Mouse (Mus musculus) adrenal gland, adult 8-10 months (tissue): Measurements from ENCODE around the gene Olfr1058. TPM values are rescaled to one million over a fixed set of nuclear protein-coding genes. Genes with fewer than 3 reads are reported as not detected.
"Not testable (repeated sequence)": the region's sequence is repeated elsewhere in the genome, so short reads cannot be mapped to it uniquely, and the experiment has no call there.

Experiments used
- DNase-seq: peaks from one replicate; pipeline ENCODE4 v3.0.0; 2022
- total RNA-seq, 4 experiments: library from RNA; stranded (reverse); gene quantifications; 2 replicates each; pipeline ENCODE4 v1.2.4; 2022

Olfr1058 gene
- not detected for total RNA-seq

DNA sequence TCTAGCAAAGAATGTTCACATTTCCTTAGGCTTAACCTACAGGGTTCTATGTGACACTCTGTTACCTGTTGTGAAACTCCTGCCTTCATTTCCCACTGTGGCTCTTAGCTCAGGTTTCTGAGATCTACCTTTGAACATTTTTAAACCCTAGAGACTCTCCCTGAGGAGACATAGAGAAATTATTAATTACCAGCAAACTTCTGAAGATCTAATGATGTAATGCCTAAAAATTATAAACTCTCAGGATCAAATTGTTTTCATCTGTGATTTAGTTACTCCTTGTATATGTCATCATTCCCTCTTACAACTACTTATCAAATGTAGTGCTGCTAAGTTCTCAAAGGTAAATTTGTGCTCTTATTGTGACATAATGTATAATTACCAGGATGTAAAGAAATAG is at the start of gene Olfr1058:
Olfr1058 (minus strand) TSS at position 101 of the 400 bp plus-strand sequence.
- not testable (repeated sequence) for DNase-seq

DNA sequence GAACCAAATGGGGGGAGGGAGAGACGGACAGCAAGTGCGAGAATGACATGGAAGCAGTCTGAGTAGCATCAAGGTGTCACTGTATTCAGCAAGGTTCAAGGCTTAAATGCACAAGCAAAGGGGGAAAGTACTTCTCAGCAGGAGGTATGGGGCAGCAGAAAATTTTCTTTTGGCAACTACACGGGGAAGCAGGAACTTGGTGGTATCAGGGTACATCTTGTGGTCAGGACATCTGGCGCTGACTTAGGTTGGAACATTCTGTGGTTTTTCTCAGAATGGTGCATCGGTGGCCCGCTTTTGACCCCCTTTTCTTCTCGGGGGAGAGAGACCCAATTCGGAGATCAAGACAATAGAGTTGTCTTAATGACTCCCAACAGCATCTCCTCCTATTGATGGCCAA is 40.1 kb upstream of the Olfr1058 start:
- DNase-seq = not testable (repeated sequence)

DNA sequence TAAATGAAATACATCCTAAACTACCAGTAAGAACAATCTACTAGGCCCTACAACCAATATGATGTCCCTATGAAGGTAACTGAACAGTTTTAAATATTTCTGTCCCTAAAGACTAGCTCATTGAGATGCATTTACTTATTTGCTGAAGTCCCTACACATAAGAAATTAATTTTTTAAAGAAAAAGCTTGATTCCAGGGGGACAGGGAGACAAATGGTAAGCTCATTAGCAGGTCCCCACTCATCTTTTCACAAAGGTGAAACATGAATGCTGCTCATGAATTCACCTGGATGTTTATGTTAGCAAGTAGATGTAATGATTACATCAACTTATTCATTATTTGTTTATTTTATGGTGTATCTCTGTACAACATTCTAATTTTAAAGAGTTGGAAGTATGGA is 38.3 kb upstream of the Olfr1058 start, which contains the start of gene Olfr1062:
Olfr1062 (minus strand) TSS at position 101 of the 400 bp plus-strand sequence.
- not testable (repeated sequence) for DNase-seq

GRCm38 (mm10) chr2:86413950-86414349 is 25.6 kb upstream of the Olfr1058 start, which contains the start of gene Olfr1061:
Gene Olfr1061 (minus strand): TSS chr2:86414050.
- DNase-seq = no peak

GRCm38 (mm10) chr2:86395114-86395513 is 6.8 kb upstream of the Olfr1058 start:
- no peak for DNase-seq

- no peak for DNase-seq
These were observed 10.1 kb downstream of the Olfr1058 start, which contains the start of gene Olfr1057 for GRCm38 (mm10) chr2:86378293-86378692. Gene Olfr1057 (minus strand): TSS chr2:86378393.

DNA sequence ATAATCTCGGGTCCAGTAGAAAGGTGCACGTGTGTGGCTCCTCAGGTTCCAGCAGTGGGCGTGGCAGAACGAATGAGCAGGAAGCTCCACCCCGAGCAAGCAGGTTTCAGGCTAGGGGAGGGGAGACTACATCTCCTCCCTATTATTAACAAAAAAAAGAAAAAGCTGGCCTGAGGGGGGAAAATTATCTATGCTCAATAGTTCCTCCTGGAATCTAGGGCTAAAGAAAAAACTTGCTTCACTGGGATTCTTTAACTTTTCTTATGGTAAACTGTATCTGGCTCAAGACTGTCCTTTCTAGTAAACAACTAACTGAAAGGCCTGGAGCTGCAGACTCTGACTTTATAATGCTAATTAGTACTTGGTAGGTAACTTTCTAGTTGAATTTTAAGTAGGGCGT is 22.0 kb downstream of the Olfr1058 start:
- DNase-seq = not testable (repeated sequence)

DNA sequence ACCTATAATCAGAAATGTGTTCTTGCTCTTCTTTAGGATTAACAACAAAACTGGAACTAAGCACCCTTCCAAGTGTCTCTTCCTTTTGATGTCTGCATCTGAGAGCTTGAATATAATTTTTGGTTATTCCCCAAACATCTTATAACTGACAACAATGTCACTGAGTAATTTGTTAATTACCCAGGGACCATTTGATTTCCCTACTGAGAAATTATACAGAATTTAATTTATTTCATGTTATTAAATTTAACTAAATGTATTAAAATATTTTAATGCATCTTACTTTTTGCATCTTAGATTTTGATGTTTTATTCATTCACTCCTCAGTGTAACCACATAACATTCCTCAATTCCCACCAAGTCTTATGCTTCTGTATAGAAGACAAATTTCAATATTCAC is 26.0 kb downstream of the Olfr1058 start, which contains the start of gene Olfr1056:
Olfr1056 (minus strand) TSS at position 101 of the 400 bp plus-strand sequence.
- no peak for DNase-seq

DNA sequence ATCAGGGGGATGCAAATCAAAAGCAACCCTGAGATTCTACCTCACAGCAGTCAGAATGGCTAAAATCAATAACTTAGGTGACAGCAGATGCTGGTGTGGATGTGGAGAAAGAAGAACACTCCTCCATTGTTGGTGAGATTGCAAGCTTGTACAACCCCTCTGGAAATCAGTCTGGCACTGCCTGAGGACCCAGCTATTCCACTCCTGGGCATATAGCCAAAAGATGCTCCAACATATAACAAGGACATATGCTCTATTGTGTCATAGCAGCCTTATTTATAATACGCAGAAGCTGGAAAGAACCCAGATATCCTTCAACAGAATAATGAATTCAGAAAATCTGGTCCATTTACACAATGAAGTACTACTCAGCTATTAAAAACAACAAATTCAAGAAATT is 36.6 kb downstream of the Olfr1058 start:
- not testable (repeated sequence) for DNase-seq

DNA sequence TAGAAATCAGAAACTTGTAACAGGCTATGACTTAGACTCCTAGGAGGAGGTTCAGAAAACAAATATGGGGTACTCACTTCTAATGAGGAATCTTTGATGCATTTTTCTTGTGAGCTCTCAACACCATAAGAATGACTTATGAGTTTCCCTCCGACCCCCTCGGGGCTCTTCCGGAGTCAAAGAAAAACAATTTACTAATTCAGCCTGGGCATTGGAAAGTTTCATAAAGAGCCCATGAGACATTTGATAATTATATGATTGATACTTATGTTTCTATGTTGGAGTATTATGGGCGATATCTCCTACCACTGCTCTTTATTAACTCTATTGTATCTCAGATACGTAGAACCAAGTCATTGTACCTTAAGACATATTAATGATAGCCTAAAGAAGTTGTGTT is 38.2 kb downstream of the Olfr1058 start, which contains the start of gene Olfr1055:
Olfr1055 (minus strand) TSS at position 101 of the 400 bp plus-strand sequence.
- no peak for DNase-seq

DNA sequence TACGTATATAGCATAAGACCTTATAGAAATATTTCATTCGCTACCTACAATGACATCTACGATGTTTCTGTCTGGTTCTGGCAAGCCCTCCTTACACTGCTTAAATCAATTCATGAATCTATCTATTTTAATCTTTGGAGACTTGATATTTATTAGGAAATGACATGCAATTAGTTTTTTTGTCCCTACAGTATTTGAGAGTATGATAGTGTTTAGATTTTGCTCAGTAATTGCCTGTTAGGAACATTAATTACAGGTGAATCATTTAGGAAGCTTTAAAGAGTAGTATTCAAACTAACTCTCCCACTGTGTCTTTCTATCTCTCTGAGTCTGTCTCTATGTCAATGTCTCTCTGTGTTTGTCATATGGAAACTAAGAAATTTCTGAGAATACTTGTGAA is 53.0 kb downstream of the Olfr1058 start, which contains the start of gene Olfr1054:
Olfr1054 (minus strand) TSS at position 101 of the 400 bp plus-strand sequence.
- no peak for DNase-seq

Other genes with a start within 250 kb of the Olfr1058 start
- not detected for gene Olfr1040, start 241.8 kb downstream of the Olfr1058 start, total RNA-seq
- not detected for gene Olfr1042, start 226.7 kb downstream of the Olfr1058 start, total RNA-seq
- not detected for gene Olfr1043, start 221.0 kb downstream of the Olfr1058 start, total RNA-seq
- gene Olfr1044, start 210.7 kb downstream of the Olfr1058 start, total RNA-seq = not detected
- gene Olfr52, start 202.9 kb downstream of the Olfr1058 start, total RNA-seq = not detected
- not detected for gene Olfr1045, start 185.6 kb downstream of the Olfr1058 start, total RNA-seq
- not detected for gene Olfr1046, start 169.2 kb downstream of the Olfr1058 start, total RNA-seq
- not detected for gene Olfr1047, start 157.2 kb downstream of the Olfr1058 start, total RNA-seq
- gene Olfr1048, start 148.3 kb downstream of the Olfr1058 start, total RNA-seq = not detected
- not detected for gene Olfr1049, start 130.2 kb downstream of the Olfr1058 start, total RNA-seq
- not detected for gene Olfr1051, start 109.5 kb downstream of the Olfr1058 start, total RNA-seq
- gene Olfr1052, start 96.1 kb downstream of the Olfr1058 start, total RNA-seq = not detected
- gene Olfr1053, start 73.3 kb downstream of the Olfr1058 start, total RNA-seq = not detected
- not detected for gene Olfr1054, start 53.1 kb downstream of the Olfr1058 start, total RNA-seq
- gene Olfr1055, start 38.3 kb downstream of the Olfr1058 start, total RNA-seq = not detected
- gene Olfr1056, start 26.1 kb downstream of the Olfr1058 start, total RNA-seq = not detected
- not detected for gene Olfr1057, start 10.2 kb downstream of the Olfr1058 start, total RNA-seq
- not detected for gene Olfr1061, start 25.5 kb upstream of the Olfr1058 start, total RNA-seq
- gene Olfr1062, start 38.2 kb upstream of the Olfr1058 start, total RNA-seq = not detected
- not detected for gene Olfr1065, start 62.0 kb upstream of the Olfr1058 start, total RNA-seq
- not detected for gene Olfr1066, start 67.7 kb upstream of the Olfr1058 start, total RNA-seq
- not detected for gene Olfr228, start 98.8 kb upstream of the Olfr1058 start, total RNA-seq
- gene Olfr1076, start 119.9 kb upstream of the Olfr1058 start, total RNA-seq = not detected
- gene Olfr1079, start 153.9 kb upstream of the Olfr1058 start, total RNA-seq = not detected
- not detected for gene Olfr1080, start 169.7 kb upstream of the Olfr1058 start, total RNA-seq
- gene Olfr1082, start 210.4 kb upstream of the Olfr1058 start, total RNA-seq = not detected